8 mouse cellular contexts compared by ENCODE assay signal in genomic region chr2:119741581-119742411, GRCm38 (mm10). TPM values are rescaled to one million over a fixed set of nuclear protein-coding genes. Genes with fewer than 3 reads are reported as not detected.
DNase-seq lines count a peak whose midpoint lies in the region; ATAC-seq and TF ChIP-seq lines count a peak whose summit lies in the region.

TSS of gene Itpka (plus strand) at chr2:119742337.

- no peak for TF ChIP-seq POLR2A in bone marrow macrophage, adult 2 months (IDR thresholded peaks at IDR 0.05; ENCODE audit: borderline replicate concordance, low read depth, low read length)
- TF ChIP-seq POLR2A in spleen, adult 2 months (IDR thresholded peaks at IDR 0.05; ENCODE audit: low read depth, low read length) = peak; percentile 25; the same call in 1 of the 2 replicates

- H3K9me3 ChIP-seq in intestine, embryonic 14.5 days (ENCODE audit: control insufficient read depth, low read length) = no peaks in the 10 kb centered on the region
- H3K9me3 ChIP-seq in limb, embryonic 11.5 days (ENCODE audit: control insufficient read depth, low read length) = no peaks in the 10 kb centered on the region
- H3K9me3 ChIP-seq in midbrain, embryonic 11.5 days (ENCODE audit: control insufficient read depth, low read length) = no peaks in the 10 kb centered on the region

- peak within 1 kb of the TSS; percentile 63 for H3K4me3 ChIP-seq in bone marrow macrophage, adult 2 months (ENCODE audit: insufficient read depth, low read length)
- peak within 1 kb of the TSS; percentile 54 for H3K4me3 ChIP-seq in intestine, embryonic 14.5 days (ENCODE audit: low read depth, low read length)
- peak within 1 kb of the TSS; percentile 47 for H3K4me3 ChIP-seq in limb, embryonic 11.5 days (ENCODE audit: low read depth, low read length)
- peak within 1 kb of the TSS; percentile 67 for H3K4me3 ChIP-seq in midbrain, embryonic 11.5 days (ENCODE audit: low read depth, low read length)
- H3K4me3 ChIP-seq in spleen, adult 2 months (ENCODE audit: extremely low read depth, insufficient read depth, insufficient read length) = peak within 1 kb of the TSS; percentile 94

- peak within 1 kb of the TSS; percentile 60 for H3K27ac ChIP-seq in bone marrow macrophage, adult 2 months (ENCODE audit: insufficient read depth, low read depth, low read length)
- peak within 1 kb of the TSS; percentile 78 for H3K27ac ChIP-seq in intestine, embryonic 14.5 days (ENCODE audit: low read depth)
- H3K27ac ChIP-seq in limb, embryonic 11.5 days (replicated peaks; ENCODE audit: low read depth, low read length) = peak within 1 kb of the TSS; percentile 36; the same call in 1 of the 2 replicates
- H3K27ac ChIP-seq in midbrain, embryonic 11.5 days (ENCODE audit: low read depth, low read length) = peak within 1 kb of the TSS; percentile 32
- peak within 1 kb of the TSS; percentile 79 for H3K27ac ChIP-seq in spleen, adult 2 months (ENCODE audit: insufficient read depth, low read length)

- peaks cover 10% of the 10 kb centered on the region for H3K4me1 ChIP-seq in bone marrow macrophage, adult 2 months (ENCODE audit: control insufficient read depth, insufficient read depth, low read length)
- peaks cover 31% of the 10 kb centered on the region for H3K4me1 ChIP-seq in intestine, embryonic 14.5 days (replicated peaks; ENCODE audit: control insufficient read depth, insufficient read depth, low read length)
- H3K4me1 ChIP-seq in limb, embryonic 11.5 days (ENCODE audit: control insufficient read depth, insufficient read depth, low read length) = peaks cover 14% of the 10 kb centered on the region
- H3K4me1 ChIP-seq in midbrain, embryonic 11.5 days (ENCODE audit: control insufficient read depth, insufficient read depth, low read length) = peaks cover 28% of the 10 kb centered on the region
- peaks cover 22% of the 10 kb centered on the region for H3K4me1 ChIP-seq in spleen, adult 2 months (ENCODE audit: control insufficient read depth, insufficient read depth, insufficient read length)

- TF ChIP-seq CTCF in bone marrow macrophage, adult 2 months (IDR thresholded peaks at IDR 0.05; ENCODE audit: low read depth, low read length) = no peak
- TF ChIP-seq CTCF in spleen, adult 2 months (IDR thresholded peaks at IDR 0.05; ENCODE audit: extremely low read depth, insufficient read depth, insufficient read length, insufficient replicate concordance) = no peak

- no peaks in the 10 kb centered on the region for H3K36me3 ChIP-seq in intestine, embryonic 14.5 days (ENCODE audit: control insufficient read depth, insufficient read depth, low read length)
- H3K36me3 ChIP-seq in limb, embryonic 11.5 days (ENCODE audit: control insufficient read depth, insufficient read depth, low read length) = no peaks in the 10 kb centered on the region
- no peaks in the 10 kb centered on the region for H3K36me3 ChIP-seq in midbrain, embryonic 11.5 days (ENCODE audit: control insufficient read depth, insufficient read depth, low read length)
- no peaks in the 10 kb centered on the region for H3K36me3 ChIP-seq in spleen, adult 2 months (ENCODE audit: control insufficient read depth, insufficient read depth, low read length)

- peaks cover 37% of the 10 kb centered on the region for H3K27me3 ChIP-seq in intestine, embryonic 14.5 days (replicated peaks; ENCODE audit: control insufficient read depth, insufficient read depth, low read length)
- H3K27me3 ChIP-seq in limb, embryonic 11.5 days (ENCODE audit: control insufficient read depth, insufficient read depth, low read length) = peaks cover 37% of the 10 kb centered on the region
- H3K27me3 ChIP-seq in midbrain, embryonic 11.5 days (ENCODE audit: control insufficient read depth, insufficient read depth, low read length) = peaks cover 37% of the 10 kb centered on the region
- H3K27me3 ChIP-seq in spleen, adult 2 months (ENCODE audit: control insufficient read depth, insufficient read depth, low read length) = peaks cover 10% of the 10 kb centered on the region

- DNase-seq in cerebellum, postnatal 14 days = peak; percentile 34 to 37
- DNase-seq in cerebellum, adult 11 months = no peak
- DNase-seq in gastrocnemius, postnatal 10 days = peak; percentile 50
- peak; percentile 91 for DNase-seq in intestine, embryonic 14.5 days (ENCODE audit: low spot score)
- DNase-seq in limb, embryonic 11.5 days (ENCODE audit: low spot score) = peak; percentile 85
- DNase-seq in midbrain, embryonic 11.5 days (ENCODE audit: low spot score, missing footprints) = peak; percentile 98
- peak; percentile 44 to 63 for DNase-seq in spleen, adult 2 months (ENCODE audit: low read depth in 1 of 2, low spot score in 2 of 2)

- WGBS in intestine, embryonic 14.5 days = under 1% methylated on average over 48 of the region's 53 CpGs
- WGBS in limb, embryonic 11.5 days = under 1% methylated on average over 49 of the region's 53 CpGs
- under 1% methylated on average over 53 of the region's 53 CpGs for WGBS in midbrain, embryonic 11.5 days
- under 1% methylated on average over 49 of the region's 53 CpGs for WGBS in spleen, adult 2 months

- H3K9ac ChIP-seq in intestine, embryonic 14.5 days (ENCODE audit: low read length) = peak within 1 kb of the TSS; percentile 51
- H3K9ac ChIP-seq in limb, embryonic 11.5 days (ENCODE audit: low read length) = peak within 1 kb of the TSS; percentile 60
- peak within 1 kb of the TSS; percentile 61 for H3K9ac ChIP-seq in midbrain, embryonic 11.5 days (ENCODE audit: low read length)

- peak; percentile 65 for ATAC-seq in intestine, embryonic 14.5 days (replicated peaks; ENCODE audit: low FRiP score, low TSS enrichment, low read depth)
- peak; percentile 79 for ATAC-seq in limb, embryonic 11.5 days (ENCODE audit: insufficient number of reproducible peaks, low FRiP score, low TSS enrichment, low read depth)
- peak; percentile 85 for ATAC-seq in midbrain, embryonic 11.5 days (ENCODE audit: low FRiP score)

- peak within 1 kb of the TSS; percentile 100 for H3K4me2 ChIP-seq in intestine, embryonic 14.5 days (ENCODE audit: low read length)
- peak within 1 kb of the TSS; percentile 98 for H3K4me2 ChIP-seq in limb, embryonic 11.5 days (ENCODE audit: low read depth, severe bottlenecking)
- peak within 1 kb of the TSS; percentile 99 for H3K4me2 ChIP-seq in midbrain, embryonic 11.5 days

RNA-seq across cellular contexts. Expression of gene Itpka, which starts in this region (rescaled TPM):
- 0.31 TPM in 1 of 2 replicates, not detected in the other for polyA plus RNA-seq in bone marrow macrophage, adult 2 months (2012; ENCODE audit: insufficient read depth, insufficient read length, missing spikeins)
- total RNA-seq in gastrocnemius, postnatal 10 days (2021) = under 1 TPM; 0.18 to 0.26 TPM
- polyA plus RNA-seq in intestine, embryonic 14.5 days (2014; fragmentation: Nextera tagmentation; extraction: Ambion mirVana) = 7.2 and 7.4 TPM in 2 replicates
- 0.64 and 0.81 TPM in 2 replicates for polyA plus RNA-seq in limb, embryonic 11.5 days (2014; fragmentation: Nextera tagmentation; extraction: Ambion mirVana)
- polyA plus RNA-seq in midbrain, embryonic 11.5 days (2014; fragmentation: Nextera tagmentation; extraction: Ambion mirVana) = 1.2 and 1.4 TPM in 2 replicates
- 0.72 and 0.81 TPM in 2 replicates for polyA plus RNA-seq in spleen, adult 2 months (2012; rRNA removed)

Comparison
In these comparisons a context has a peak if more than half of its experiments do, and no peak if none do; other contexts are left out.
1. Peak in DNase-seq in gastrocnemius, postnatal 10 days; RNA of the gene not detected or under 1 TPM.
2. Peak in DNase-seq, ATAC-seq, H3K4me3 ChIP-seq, H3K27ac ChIP-seq, H3K9ac ChIP-seq and H3K4me2 ChIP-seq in limb, embryonic 11.5 days; RNA of the gene not detected or under 1 TPM.
3. Peak in DNase-seq, H3K4me3 ChIP-seq and H3K27ac ChIP-seq in spleen, adult 2 months; RNA of the gene not detected or under 1 TPM.